Mouse (Mus musculus): ENCODE data around the gene Rpp25l. TPM values are rescaled to one million over a fixed set of nuclear protein-coding genes. Genes with fewer than 3 reads are reported as not detected.

Rpp25l gene
- polyA plus RNA-seq, 1 experiment from 2014 or later, result 68.7 TPM

- Histone ChIP-seq H3K9ac (replicated peaks) (peak overlapping the region; percentile 65; the same call in 1 of the 2 replicates), H3K4me2 (replicated peaks) (peak overlapping the region; percentile 79), H3K27me3 (peaks cover 6% of the 10 kb centered on the region), H3K36me3 (no peaks in the 10 kb centered on the region), H3K27ac (replicated peaks) (no peak overlapping the region), H3K4me1 (peaks cover 28% of the 10 kb centered on the region), H3K4me3 (peak overlapping the region; percentile 65), H3K9me3 (no peaks in the 10 kb centered on the region)
- WGBS, result 79% methylated on average over 8 of the region's 8 CpGs
- ATAC-seq (ENCODE audit: low FRiP score, low read depth), result no peak
Observed at GRCm38 (mm10) chr4:41756440-41756839, 43.1 kb upstream of the Rpp25l start.

DNA sequence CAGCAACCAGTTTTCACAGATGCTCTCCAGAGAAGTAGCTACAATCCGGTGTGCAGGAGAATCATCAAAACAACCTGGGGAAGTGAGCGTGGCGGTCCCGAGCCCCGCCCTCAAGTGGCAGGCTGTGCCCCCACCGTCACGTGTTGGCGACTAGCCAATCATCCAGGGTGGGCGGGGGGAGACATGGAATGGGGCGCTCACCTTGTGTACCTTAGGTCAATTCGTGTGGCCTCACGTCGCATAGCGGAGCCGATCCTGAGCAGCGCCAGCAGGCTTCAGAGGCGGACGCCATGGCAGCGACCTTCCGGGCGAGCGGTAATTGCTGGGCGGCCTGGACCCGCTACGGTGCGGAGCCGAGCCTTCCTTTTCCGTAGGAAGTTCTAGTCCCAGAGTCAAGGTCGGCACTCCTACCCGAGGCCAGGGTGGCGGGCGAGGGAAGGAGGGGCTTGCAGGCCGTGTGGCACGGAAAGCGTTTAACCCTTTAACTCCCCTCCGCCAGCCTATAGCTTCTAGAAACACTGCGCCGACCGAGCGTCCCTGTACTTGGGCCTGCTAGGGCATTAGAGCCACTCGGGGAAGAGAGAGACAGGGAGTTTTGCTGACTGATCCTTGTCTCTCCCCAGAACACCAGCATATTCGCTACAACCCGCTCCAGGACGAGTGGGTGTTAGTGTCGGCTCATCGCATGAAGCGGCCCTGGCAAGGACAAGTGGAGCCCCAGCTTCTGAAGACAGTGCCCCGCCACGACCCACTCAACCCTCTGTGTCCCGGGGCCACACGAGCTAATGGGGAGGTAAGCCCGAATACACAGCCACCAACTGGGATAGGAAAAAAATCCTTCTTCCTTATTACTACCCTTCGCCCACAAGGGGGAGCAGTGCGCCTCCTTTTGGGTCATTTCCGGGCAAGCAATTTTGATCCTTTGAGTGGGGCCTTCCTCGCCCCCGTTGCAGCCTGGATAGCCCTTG is 42.3 kb upstream of the Rpp25l start, which contains the start of gene Sigmar1:
TSS of gene Sigmar1 (minus strand) at position 820 of the 968 bp plus-strand sequence.
- peak within 1 kb of the TSS; percentile 79 for H3K4me2 ChIP-seq (replicated peaks)
- peak within 1 kb of the TSS; percentile 65 for H3K4me3 ChIP-seq
- WGBS, result 0% methylated on average over 57 of the region's 57 CpGs
- H3K27me3 ChIP-seq, result peaks cover 6% of the 10 kb centered on the region
- no peaks in the 10 kb centered on the region for H3K9me3 ChIP-seq
- H3K9ac ChIP-seq (replicated peaks), result peak within 1 kb of the TSS; percentile 65
- peak within 1 kb of the TSS; percentile 64 for H3K27ac ChIP-seq (replicated peaks)
- no peaks in the 10 kb centered on the region for H3K36me3 ChIP-seq
- peaks cover 20% of the 10 kb centered on the region for H3K4me1 ChIP-seq
- peak; percentile 66 for ATAC-seq (ENCODE audit: low FRiP score, low read depth)

DNA sequence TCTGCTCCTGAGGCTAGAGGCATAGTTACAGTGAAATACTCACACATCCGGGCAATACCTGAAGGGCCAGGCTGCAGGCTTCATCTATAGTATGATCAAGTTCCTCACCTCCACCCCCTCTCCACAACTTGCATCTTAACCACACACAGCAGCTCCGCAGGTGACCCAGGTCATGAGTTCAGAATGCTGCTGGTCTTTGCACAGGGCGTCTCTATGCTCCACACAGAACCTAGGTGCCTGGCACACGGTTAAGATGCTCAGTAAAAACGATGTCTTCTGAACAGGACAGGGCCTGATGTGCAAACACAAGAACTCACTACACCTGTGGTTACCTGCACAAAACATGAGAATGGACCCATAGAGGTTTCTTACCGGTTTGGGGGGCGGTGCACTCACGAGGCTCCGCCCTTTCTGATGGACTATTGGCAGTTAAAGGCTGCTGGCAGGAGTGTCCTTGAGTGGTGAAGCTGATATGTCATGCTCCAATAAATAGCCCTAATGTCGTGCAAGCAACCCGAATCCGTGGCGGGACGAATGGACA is 41.5 kb upstream of the Rpp25l start, which contains the start of gene Galt:
TSS of gene Galt (plus strand) at position 432 of the 541 bp plus-strand sequence.
- Histone ChIP-seq H3K4me3 (peak within 1 kb of the TSS; percentile 65), H3K27me3 (peaks cover 6% of the 10 kb centered on the region), H3K4me1 (peaks cover 12% of the 10 kb centered on the region), H3K27ac (replicated peaks) (peak within 1 kb of the TSS; percentile 64), H3K9me3 (no peaks in the 10 kb centered on the region), H3K9ac (replicated peaks) (peak within 1 kb of the TSS; percentile 65), H3K36me3 (no peaks in the 10 kb centered on the region), H3K4me2 (replicated peaks) (peak within 1 kb of the TSS; percentile 79)
- WGBS, result 15% methylated on average over 14 of the region's 14 CpGs
- ATAC-seq (ENCODE audit: low FRiP score, low read depth), result peak; percentile 63

DNA sequence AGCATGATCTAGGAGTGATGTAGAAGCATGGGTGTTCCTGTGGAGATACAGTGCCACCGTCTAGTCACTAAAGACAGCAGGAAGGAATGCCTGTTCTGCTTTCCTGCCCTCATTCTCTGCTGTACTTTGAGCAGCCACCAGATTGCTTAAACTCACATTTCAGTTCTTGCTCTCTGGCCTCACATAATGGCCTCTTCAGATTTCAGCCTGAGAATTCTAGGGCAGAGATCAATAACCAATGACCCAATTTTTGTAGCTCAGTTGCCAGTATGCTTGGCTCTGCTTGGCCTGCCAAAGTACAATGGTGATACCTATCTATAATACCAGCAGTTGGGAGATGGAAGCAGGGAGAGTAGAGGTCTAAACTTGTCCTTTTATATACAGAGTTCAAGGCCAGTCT is 31.7 kb upstream of the Rpp25l start:
- no peak for ATAC-seq (ENCODE audit: low FRiP score, low read depth)
- Histone ChIP-seq H3K4me1 (peaks cover 9% of the 10 kb centered on the region), H3K27me3 (no peaks in the 10 kb centered on the region; the same call in 1 of the 2 replicates), H3K36me3 (no peaks in the 10 kb centered on the region), H3K9ac (replicated peaks) (no peak overlapping the region), H3K27ac (replicated peaks) (no peak overlapping the region), H3K4me3 (no peak overlapping the region), H3K4me2 (replicated peaks) (no peak overlapping the region), H3K9me3 (peaks cover 18% of the 10 kb centered on the region; the same call in 1 of the 2 replicates)
- WGBS, result 61% methylated on average over 1 of the region's 1 CpGs

DNA sequence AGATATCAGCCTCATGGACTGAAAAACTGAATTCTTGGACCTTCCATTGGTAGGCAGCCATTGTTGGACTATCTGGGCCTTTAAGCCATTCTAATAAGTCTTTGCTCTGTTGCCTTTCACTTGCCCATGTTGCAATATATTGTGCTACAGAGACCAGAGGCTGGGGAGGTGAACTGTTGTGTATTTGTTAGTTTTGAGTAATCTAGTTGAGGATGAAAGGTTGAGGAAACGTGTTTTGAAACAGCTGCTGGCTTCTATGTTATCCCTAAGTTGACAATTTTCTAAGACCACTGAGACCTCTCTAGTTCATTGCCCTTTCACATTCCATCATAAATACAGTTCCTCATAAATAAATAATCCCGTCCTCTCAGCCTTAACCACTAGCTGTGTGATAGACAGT is 30.8 kb upstream of the Rpp25l start:
- Histone ChIP-seq H3K27me3 (no peaks in the 10 kb centered on the region; the same call in 1 of the 2 replicates), H3K4me2 (replicated peaks) (no peak overlapping the region), H3K9me3 (peaks cover 18% of the 10 kb centered on the region; the same call in 1 of the 2 replicates), H3K9ac (replicated peaks) (no peak overlapping the region), H3K4me1 (peaks cover 16% of the 10 kb centered on the region), H3K36me3 (peaks cover 4% of the 10 kb centered on the region), H3K4me3 (no peak overlapping the region), H3K27ac (replicated peaks) (no peak overlapping the region)
- 70% methylated on average over 2 of the region's 2 CpGs for WGBS
- no peak for ATAC-seq (ENCODE audit: low FRiP score, low read depth)

DNA sequence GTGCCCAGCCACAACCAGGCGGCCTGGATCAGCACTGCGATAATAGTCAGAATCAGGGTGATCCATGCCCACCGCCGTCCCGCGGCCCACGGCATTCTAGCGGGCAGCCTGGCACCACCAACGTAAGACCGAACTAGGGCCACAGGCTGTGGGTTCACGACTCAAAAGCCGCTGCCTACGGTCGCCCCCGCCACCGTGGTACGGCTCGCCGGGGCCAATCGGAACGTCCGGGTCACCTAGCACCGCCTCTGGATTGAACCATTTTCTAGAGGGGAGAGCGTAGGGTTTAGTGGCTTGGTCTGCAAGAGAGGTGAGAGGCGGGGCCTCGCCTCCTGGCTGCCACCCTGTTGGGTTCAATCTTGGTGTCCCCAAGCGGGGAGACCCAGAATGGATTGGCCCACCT is 27.8 kb upstream of the Rpp25l start:
- peak overlapping the region; percentile 81 for H3K9ac ChIP-seq (replicated peaks)
- peaks cover 16% of the 10 kb centered on the region for H3K4me1 ChIP-seq
- H3K27me3 ChIP-seq, result no peaks in the 10 kb centered on the region
- peak overlapping the region; percentile 96 for H3K4me2 ChIP-seq (replicated peaks)
- H3K9me3 ChIP-seq, result peaks cover 9% of the 10 kb centered on the region; the same call in 1 of the 2 replicates
- H3K36me3 ChIP-seq, result peaks cover 15% of the 10 kb centered on the region
- peak; percentile 97 for ATAC-seq (ENCODE audit: low FRiP score, low read depth)
- H3K4me3 ChIP-seq, result peak overlapping the region; percentile 76
- peak overlapping the region; percentile 69 for H3K27ac ChIP-seq (replicated peaks)
- WGBS, result under 1% methylated on average over 27 of the region's 27 CpGs

DNA sequence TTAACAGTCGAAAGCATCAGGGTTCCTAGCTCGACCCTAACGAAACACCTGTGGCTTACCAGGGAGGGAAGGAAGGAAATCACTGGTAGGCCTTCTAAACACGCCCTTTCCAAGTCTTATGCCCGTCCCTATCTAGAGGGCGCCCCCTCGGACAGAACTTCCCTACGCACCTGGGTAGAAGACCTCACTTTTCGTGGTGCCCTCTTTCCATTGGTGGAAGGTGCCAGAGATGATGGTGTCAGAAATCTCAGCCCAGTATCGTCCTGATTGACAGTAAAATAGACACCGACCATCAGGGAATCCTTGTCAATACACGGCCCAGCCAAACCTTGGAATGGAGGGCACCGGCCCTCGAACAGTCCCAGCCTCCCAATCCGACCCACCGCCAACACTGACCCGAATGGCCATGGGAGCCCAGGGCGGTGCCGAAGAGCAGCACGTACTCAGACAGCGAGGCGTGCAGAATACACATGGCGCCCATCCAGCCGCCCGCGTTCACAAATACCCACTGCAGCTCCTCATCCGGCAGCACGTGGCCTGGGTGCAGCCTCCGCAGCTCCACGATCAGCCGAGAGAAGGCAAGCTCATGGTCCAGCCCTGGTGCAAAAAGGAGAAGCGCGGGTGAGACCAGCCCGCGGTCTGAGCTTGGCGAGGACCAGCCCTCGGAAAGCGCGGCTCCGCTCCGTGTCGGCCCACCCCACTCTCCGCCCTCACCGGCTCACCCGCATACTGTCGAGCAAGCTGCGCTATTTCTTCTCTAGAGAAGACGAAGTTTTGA is 27.2 kb upstream of the Rpp25l start:
- Histone ChIP-seq H3K9me3 (0 out of 2 replicates have a peak, but pooled peaks cover 3% of the 10 kb centered on the region), H3K4me3 (peak overlapping the region; percentile 76), H3K27me3 (no peaks in the 10 kb centered on the region), H3K27ac (replicated peaks) (peak overlapping the region; percentile 69), H3K4me1 (peaks cover 16% of the 10 kb centered on the region), H3K4me2 (replicated peaks) (peak overlapping the region; percentile 96), H3K36me3 (peaks cover 15% of the 10 kb centered on the region), H3K9ac (replicated peaks) (peak overlapping the region; percentile 81)
- 1% methylated on average over 48 of the region's 48 CpGs for WGBS
- peak; percentile 86 for ATAC-seq (ENCODE audit: low FRiP score, low read depth)

- Histone ChIP-seq H3K27ac (replicated peaks) (no peak overlapping the region), H3K27me3 (0 out of 2 replicates have a peak, but pooled peaks cover 5% of the 10 kb centered on the region), H3K36me3 (peaks cover 15% of the 10 kb centered on the region), H3K4me3 (no peak overlapping the region), H3K9ac (replicated peaks) (no peak overlapping the region), H3K4me2 (replicated peaks) (0 out of 2 replicates have a peak overlapping the region, but pooled peaks have one; percentile 96), H3K4me1 (peaks cover 16% of the 10 kb centered on the region), H3K9me3 (no peaks in the 10 kb centered on the region)
- ATAC-seq (ENCODE audit: low FRiP score, low read depth), result no peak
- 91% methylated on average over 13 of the region's 13 CpGs for WGBS
Observed at GRCm38 (mm10) chr4:41739260-41739659, 25.9 kb upstream of the Rpp25l start.

DNA sequence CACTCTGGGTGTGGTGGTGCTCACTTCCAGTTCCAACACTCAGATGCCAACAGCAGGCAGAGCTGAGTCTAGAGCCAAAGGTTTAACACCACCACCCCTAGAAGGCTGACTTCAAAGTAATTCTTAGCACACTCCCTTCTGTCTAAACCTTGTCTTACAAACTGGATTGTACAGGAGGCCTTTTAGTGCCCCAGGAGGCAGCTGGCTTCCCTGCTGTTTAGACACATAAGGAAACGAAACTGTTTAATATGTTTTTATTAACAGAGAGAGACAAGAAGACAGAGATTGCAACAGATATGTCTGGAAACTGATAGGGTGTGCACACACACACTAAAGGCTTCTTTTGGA is 24.9 kb upstream of the Rpp25l start:
- WGBS, result 63% methylated on average over 1 of the region's 1 CpGs

GRCm38 (mm10) chr4:41737602-41738255 is 24.4 kb upstream of the Rpp25l start:
- Histone ChIP-seq H3K27ac (replicated peaks) (no peak overlapping the region), H3K4me1 (peaks cover 16% of the 10 kb centered on the region), H3K27me3 (peaks cover 16% of the 10 kb centered on the region), H3K4me2 (replicated peaks) (no peak overlapping the region), H3K9me3 (no peaks in the 10 kb centered on the region), H3K36me3 (peaks cover 15% of the 10 kb centered on the region), H3K9ac (replicated peaks) (no peak overlapping the region), H3K4me3 (no peak overlapping the region)
- WGBS, result 50% methylated on average over 8 of the region's 8 CpGs
- no peak; the same call in 1 of the 2 replicates for ATAC-seq (ENCODE audit: low FRiP score, low read depth)

More for the DNA sequence above, 24.9 kb upstream of the Rpp25l start:
- Histone ChIP-seq H3K4me2 (replicated peaks) (no peak overlapping the region), H3K27ac (replicated peaks) (no peak overlapping the region), H3K9ac (replicated peaks) (no peak overlapping the region), H3K9me3 (no peaks in the 10 kb centered on the region), H3K36me3 (peaks cover 15% of the 10 kb centered on the region), H3K4me3 (no peak overlapping the region), H3K27me3 (peaks cover 11% of the 10 kb centered on the region), H3K4me1 (peaks cover 16% of the 10 kb centered on the region)
- ATAC-seq (ENCODE audit: low FRiP score, low read depth), result no peak
